Mouse (Mus musculus) midbrain, embryonic 14.5 days (tissue): ENCODE data around the gene Jagn1. TPM values are rescaled to one million over a fixed set of nuclear protein-coding genes. Genes with fewer than 3 reads are reported as not detected.

Experiments used
- ATAC-seq: fragments of 200-750 bp; cut with Nextera tagmentation; 2 replicates; pipeline ENCODE4 v1.8.0; 2017; ENCODE audit warnings: moderate number of reproducible peaks, moderate library complexity; ENCODE audit not compliant: low FRiP score, low TSS enrichment
- DNase-seq: peaks from one replicate; pipeline ENCODE4 v3.0.0-alpha.2; 2015
- H3K27ac ChIP-seq: fragments of 300-500 bp; sonication (generic); replicated peaks from 2 replicates; pipeline ENCODE4 v1.5.1; 2014; ENCODE audit warnings: mild to moderate bottlenecking, low read depth, low read length, moderate library complexity
- H3K27me3 ChIP-seq: fragments of 300-500 bp; sonication (generic); 2 replicates; pipeline ENCODE4 v1.6.1; 2014; ENCODE audit warnings: low read length, control low read depth, mixed read lengths; ENCODE audit not compliant: control insufficient read depth, insufficient read depth
- H3K36me3 ChIP-seq: fragments of 300-500 bp; sonication (generic); 2 replicates; pipeline ENCODE4 v1.6.1; 2014; ENCODE audit warnings: low read length, control low read depth; ENCODE audit not compliant: control insufficient read depth, insufficient read depth
- H3K4me1 ChIP-seq: fragments of 300-500 bp; sonication (generic); 2 replicates; pipeline ENCODE4 v1.6.1; 2014; ENCODE audit warnings: mild to moderate bottlenecking, antibody characterized with exemption, low read length, control low read depth; ENCODE audit not compliant: control insufficient read depth, insufficient read depth
- H3K4me2 ChIP-seq: fragments of 300-500 bp; sonication (generic); 2 replicates; pipeline ENCODE4 v1.6.1; 2014; ENCODE audit warnings: mild to moderate bottlenecking, low read length, moderate library complexity
- H3K4me3 ChIP-seq: fragments of 300-500 bp; sonication (generic); replicated peaks from 2 replicates; pipeline ENCODE4 v1.5.1; 2014; ENCODE audit warnings: low read depth, low read length
- H3K9ac ChIP-seq: fragments of 300-500 bp; sonication (generic); replicated peaks from 2 replicates; pipeline ENCODE4 v1.6.1; 2014; ENCODE audit warnings: mild to moderate bottlenecking, low read length, moderate library complexity
- H3K9me3 ChIP-seq: fragments of 300-500 bp; sonication (generic); 2 replicates; pipeline ENCODE4 v1.6.1; 2016; ENCODE audit warnings: low read length, control low read depth, mixed read lengths; ENCODE audit not compliant: control insufficient read depth
- WGBS: fragments of 180-500 bp; shearing (Covaris S2); extraction: QIAGEN DNeasy Blood & Tissue Kit; methylation state at CpG from one replicate; pipeline ENCODE4 v1.1.7; 2014; 5-methylcytosine and 5-hydroxymethylcytosine counted together
- polyA plus RNA-seq: library from polyadenylated mRNA; unstranded; fragments of >200 nt; fragmentation: Nextera tagmentation; extraction: Ambion mirVana; gene quantifications from 2 replicates; pipeline ENCODE4 v1.2.1, GENCODE M21; 2014

The Jagn1 gene
- polyA plus RNA-seq, 1 experiment from 2014 or later = 86.1 TPM

DNA sequence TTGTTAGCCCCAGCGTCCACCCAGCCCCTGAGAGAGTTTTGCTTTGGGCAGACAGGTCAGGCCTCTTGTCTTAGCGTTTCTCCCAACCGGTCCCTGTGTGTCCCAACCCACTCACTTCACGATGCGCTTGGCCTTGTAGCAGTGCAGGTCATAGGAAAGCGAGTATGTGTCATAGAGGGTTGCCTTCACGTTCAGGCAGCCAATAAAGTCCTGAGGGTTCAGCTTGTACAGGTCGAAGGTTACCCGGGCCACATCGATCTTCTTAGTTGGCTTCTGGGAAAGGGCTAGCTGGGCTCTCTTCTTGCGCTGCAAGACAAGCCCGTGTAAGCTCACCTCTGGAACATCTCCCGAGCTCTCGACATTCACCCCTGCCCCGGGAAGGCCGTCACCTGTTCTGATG is 14.4 kb upstream of the Jagn1 start:
- no peak for ATAC-seq
- WGBS = 91% methylated on average over 16 of the region's 16 CpGs
- Histone ChIP-seq H3K27ac (no peak overlapping the region), H3K27me3 (no peaks in the 10 kb centered on the region), H3K4me3 (no peak overlapping the region), H3K4me1 (no peaks in the 10 kb centered on the region), H3K36me3 (no peaks in the 10 kb centered on the region), H3K9ac (no peak overlapping the region), H3K9me3 (no peaks in the 10 kb centered on the region), H3K4me2 (no peak overlapping the region)
- no peak for DNase-seq

DNA sequence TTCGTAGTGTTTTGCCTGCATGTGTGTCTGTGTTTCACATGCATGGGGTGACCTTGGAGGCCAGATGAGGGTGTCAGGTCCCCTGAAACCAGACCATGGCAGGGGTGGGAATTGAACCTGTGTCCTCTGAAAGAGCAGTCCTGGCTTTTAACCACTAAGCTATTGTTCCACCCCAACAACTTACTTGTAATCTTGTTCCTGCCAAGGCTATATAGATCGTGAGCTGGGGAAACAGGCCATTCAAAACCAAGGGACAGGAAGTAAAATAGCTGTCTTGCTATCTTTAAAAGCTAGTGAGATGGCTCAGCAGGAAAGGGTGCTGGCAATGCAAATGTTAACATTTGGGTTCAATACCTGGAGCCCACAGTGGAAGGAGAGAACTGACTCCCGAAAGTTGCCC is 12.4 kb upstream of the Jagn1 start:
- Histone ChIP-seq H3K27me3 (no peaks in the 10 kb centered on the region), H3K4me3 (no peak overlapping the region), H3K36me3 (no peaks in the 10 kb centered on the region), H3K9me3 (no peaks in the 10 kb centered on the region), H3K9ac (no peak overlapping the region), H3K4me2 (no peak overlapping the region), H3K27ac (no peak overlapping the region), H3K4me1 (no peaks in the 10 kb centered on the region)
- no peak for ATAC-seq
- no peak for DNase-seq
- 88% methylated on average over 3 of the region's 3 CpGs for WGBS

DNA sequence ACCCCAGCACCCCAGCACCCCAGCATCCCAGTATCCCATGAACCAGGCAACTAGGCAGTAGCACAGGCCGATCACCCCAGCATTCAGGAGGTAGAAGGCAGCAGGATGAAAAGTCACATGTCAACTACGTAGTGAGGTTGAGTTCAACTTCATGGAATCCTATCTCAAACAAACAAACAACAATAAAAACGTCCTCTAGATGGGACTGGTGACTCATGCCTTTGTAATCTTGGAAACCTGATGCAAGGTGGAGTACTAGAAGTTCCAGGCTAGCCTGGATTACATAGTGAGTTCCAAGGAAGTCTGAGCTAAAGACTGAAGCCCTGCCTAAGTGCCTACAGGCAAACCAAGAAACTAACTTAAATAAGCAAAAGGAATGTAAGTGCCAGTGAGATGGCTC is 11.5 kb upstream of the Jagn1 start:
- Histone ChIP-seq H3K4me3 (no peak overlapping the region), H3K9ac (no peak overlapping the region), H3K4me1 (no peaks in the 10 kb centered on the region), H3K4me2 (no peak overlapping the region), H3K27me3 (no peaks in the 10 kb centered on the region), H3K9me3 (no peaks in the 10 kb centered on the region), H3K36me3 (no peaks in the 10 kb centered on the region), H3K27ac (no peak overlapping the region)
- DNase-seq = no peak
- ATAC-seq = no peak
- WGBS = 66% methylated on average over 3 of the region's 3 CpGs

DNA sequence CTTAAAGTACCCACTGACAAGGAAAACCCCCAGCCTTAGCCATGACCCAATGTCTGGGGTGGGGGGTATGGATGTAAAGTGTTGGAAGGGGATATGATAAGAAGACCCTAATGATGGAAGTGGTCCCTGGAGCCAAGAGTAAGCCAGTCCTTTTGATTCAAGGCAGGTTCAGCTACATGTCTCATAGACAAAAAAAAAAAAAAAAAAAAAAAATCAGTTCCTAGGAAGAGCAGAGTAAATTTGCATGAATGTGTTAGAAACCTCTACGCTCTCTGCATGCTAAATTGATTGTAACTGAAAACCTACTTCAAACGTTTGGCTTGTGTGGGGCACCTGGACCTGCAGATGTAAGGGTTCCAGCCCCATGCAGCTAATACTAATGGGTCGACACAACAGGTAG is 10.6 kb upstream of the Jagn1 start:
- H3K9me3 ChIP-seq = no peaks in the 10 kb centered on the region
- WGBS = 65% methylated on average over 3 of the region's 3 CpGs
- no peaks in the 10 kb centered on the region for H3K36me3 ChIP-seq
- no peaks in the 10 kb centered on the region for H3K27me3 ChIP-seq
- H3K4me3 ChIP-seq = no peak overlapping the region
- H3K9ac ChIP-seq = no peak overlapping the region
- DNase-seq (no peak), ATAC-seq (no peak)
- no peaks in the 10 kb centered on the region for H3K4me1 ChIP-seq
- H3K27ac ChIP-seq = no peak overlapping the region
- no peak overlapping the region for H3K4me2 ChIP-seq

DNA sequence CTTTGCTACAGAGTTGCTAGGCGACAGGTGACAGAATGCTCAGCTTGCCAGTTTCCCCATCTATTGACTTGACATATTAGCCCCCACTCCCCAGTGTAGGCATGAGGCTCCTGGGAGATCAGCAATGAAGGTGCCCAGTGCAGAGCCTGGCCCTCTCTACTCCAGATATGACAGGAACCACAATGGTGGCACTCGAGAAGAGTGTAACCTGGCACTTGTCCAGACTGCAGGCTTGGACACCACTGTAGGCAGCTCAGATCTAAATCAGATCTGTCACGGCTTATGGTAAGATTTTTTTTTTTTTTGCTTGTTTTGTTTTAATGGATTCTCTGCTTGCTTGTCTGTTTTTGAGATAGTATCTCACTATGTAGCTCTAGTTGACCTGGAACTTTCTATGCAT is 8.7 kb upstream of the Jagn1 start:
- H3K4me2 ChIP-seq = no peak overlapping the region
- DNase-seq = no peak
- H3K9ac ChIP-seq = no peak overlapping the region
- no peak overlapping the region for H3K4me3 ChIP-seq
- H3K9me3 ChIP-seq = no peaks in the 10 kb centered on the region
- no peaks in the 10 kb centered on the region for H3K27me3 ChIP-seq
- no peak overlapping the region for H3K27ac ChIP-seq
- no peak for ATAC-seq
- H3K36me3 ChIP-seq = no peaks in the 10 kb centered on the region
- no peaks in the 10 kb centered on the region for H3K4me1 ChIP-seq
- WGBS = 71% methylated on average over 3 of the region's 3 CpGs

DNA sequence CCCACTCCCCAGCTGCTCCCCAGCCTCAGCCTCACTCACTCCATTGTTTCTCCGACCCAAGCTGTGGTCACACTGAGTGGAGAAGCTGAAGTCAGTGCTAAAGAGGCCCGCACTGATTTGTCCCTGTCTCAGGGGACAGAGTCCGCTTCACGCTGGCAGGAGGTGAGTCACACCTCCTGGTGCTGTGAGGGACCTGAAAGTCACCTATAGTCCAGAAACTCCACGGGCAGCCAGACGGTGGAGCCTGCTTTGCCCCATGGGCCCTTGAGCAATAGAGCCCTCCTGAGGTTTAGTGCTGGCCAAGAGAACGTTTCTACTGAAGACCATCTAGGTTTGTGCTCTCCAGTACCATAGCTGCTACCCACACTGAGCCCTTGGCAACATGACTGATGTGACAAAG is 7.7 kb upstream of the Jagn1 start:
- H3K4me2 ChIP-seq = no peak overlapping the region
- H3K4me1 ChIP-seq = no peaks in the 10 kb centered on the region
- no peaks in the 10 kb centered on the region for H3K36me3 ChIP-seq
- no peak overlapping the region for H3K4me3 ChIP-seq
- H3K9me3 ChIP-seq = no peaks in the 10 kb centered on the region
- ATAC-seq (no peak), DNase-seq (no peak)
- no peaks in the 10 kb centered on the region for H3K27me3 ChIP-seq
- no peak overlapping the region for H3K27ac ChIP-seq
- no peak overlapping the region for H3K9ac ChIP-seq
- WGBS = 78% methylated on average over 7 of the region's 7 CpGs

DNA sequence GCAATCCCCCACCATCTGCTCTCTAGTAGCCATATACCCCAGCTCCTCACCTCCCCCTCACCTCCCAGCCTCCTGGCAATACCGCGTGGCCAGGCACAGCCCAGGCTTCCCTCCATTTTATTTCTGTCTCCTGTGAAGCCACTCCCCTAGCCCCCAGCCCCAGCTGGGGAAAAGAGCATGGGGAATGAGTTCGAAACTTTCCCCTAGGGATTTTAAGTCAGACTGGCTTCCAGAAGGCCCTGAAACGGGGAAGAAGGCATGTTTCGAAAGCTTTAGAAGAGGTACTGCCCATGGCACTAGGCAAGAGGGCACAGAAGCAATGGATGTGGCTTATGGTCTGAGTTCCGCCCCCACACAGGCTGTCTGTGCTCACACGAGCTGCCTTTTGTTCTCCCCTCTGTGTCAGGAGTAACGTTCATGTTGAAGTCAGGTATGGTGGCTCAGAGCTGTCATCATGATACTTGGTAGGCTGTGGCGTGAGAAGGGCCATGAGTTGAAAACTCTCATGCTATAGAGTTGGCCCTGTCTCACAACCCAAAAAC is 6.6 kb upstream of the Jagn1 start, which contains the start of gene Cidec:
TSS of gene Cidec (minus strand) at position 97 of the 542 bp plus-strand sequence.
- H3K27ac ChIP-seq = no peak within 1 kb of the TSS
- H3K27me3 ChIP-seq = no peaks in the 10 kb centered on the region
- WGBS = 78% methylated on average over 9 of the region's 9 CpGs
- no peak for ATAC-seq
- no peaks in the 10 kb centered on the region for H3K9me3 ChIP-seq
- DNase-seq = no peak
- H3K4me2 ChIP-seq = no peak within 1 kb of the TSS
- no peak within 1 kb of the TSS for H3K4me3 ChIP-seq
- no peaks in the 10 kb centered on the region for H3K4me1 ChIP-seq
- no peaks in the 10 kb centered on the region for H3K36me3 ChIP-seq
- no peak within 1 kb of the TSS for H3K9ac ChIP-seq

DNA sequence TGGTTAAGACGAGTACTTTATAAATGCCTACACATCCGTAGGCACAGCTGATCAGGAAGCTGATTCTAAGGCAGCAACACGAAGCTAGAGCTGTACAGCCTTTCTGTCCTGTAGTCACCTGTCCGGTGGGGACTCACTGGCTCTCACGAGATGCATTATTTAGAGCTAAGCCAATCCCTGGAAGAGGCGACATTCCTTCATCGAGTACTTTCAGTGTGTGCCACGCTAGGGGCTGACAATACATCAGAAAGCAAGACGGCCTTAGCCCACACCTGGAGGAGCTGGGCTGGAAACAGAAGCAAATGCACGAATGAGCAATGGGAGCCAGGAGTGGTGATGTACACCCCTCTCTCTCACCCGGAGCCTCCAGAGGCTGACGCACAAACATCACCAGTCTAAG is 5.2 kb upstream of the Jagn1 start:
- Histone ChIP-seq H3K4me2 (no peak overlapping the region), H3K36me3 (no peaks in the 10 kb centered on the region), H3K9ac (no peak overlapping the region), H3K27me3 (no peaks in the 10 kb centered on the region), H3K4me3 (no peak overlapping the region), H3K9me3 (no peaks in the 10 kb centered on the region), H3K27ac (no peak overlapping the region), H3K4me1 (no peaks in the 10 kb centered on the region)
- no peak for DNase-seq
- WGBS = 78% methylated on average over 12 of the region's 12 CpGs
- no peak for ATAC-seq

DNA sequence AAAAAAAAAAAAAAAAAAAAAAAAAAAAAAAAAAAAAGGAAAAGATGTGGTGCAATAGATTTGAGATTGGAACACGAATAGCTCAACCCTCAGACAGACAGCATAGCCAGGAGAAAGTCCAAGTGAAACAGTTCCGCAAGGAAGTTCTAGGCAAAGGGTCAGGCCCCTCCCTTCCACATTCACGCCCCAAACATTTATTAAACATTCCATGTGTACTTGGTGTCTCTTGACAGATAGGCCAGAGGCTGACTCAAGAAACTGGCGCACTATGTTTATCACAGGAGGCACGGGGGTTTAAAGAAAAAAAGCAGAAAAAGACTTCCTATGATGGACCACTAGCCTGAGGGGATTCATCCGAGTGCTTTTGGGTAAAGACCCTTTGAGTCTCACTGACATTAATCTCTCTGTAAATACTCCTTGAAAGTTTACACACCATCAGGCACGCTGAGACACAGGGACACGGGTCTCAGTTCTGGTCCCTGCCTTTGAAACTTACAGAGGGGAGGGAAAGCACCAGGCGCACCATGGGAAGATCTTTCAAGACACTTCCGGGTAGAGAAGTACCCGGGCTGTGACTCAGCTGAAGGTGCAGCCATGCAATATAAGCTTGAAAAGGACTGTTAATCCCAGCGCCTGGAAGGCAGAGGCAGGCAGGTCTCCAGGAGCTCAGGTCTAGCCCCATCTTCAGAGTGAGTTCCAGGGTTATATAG is 3.5 kb upstream of the Jagn1 start:
- H3K4me3 ChIP-seq = no peak overlapping the region
- H3K4me2 ChIP-seq = no peak overlapping the region
- DNase-seq = no peak
- no peak overlapping the region for H3K9ac ChIP-seq
- no peaks in the 10 kb centered on the region for H3K9me3 ChIP-seq
- 65% methylated on average over 12 of the region's 12 CpGs for WGBS
- H3K27ac ChIP-seq = no peak overlapping the region
- peaks cover 7% of the 10 kb centered on the region for H3K4me1 ChIP-seq
- H3K36me3 ChIP-seq = no peaks in the 10 kb centered on the region
- ATAC-seq = no peak
- H3K27me3 ChIP-seq = no peaks in the 10 kb centered on the region
